Mouse (Mus musculus): ENCODE measurements around the gene Pax6. TPM values are rescaled to one million over a fixed set of nuclear protein-coding genes. Genes with fewer than 3 reads are reported as not detected.

Pax6 gene
- total and polyA plus RNA-seq, 2 experiments from 2014 or later = 68.7 to 136 TPM

- peaks cover 4% of the 10 kb centered on the region; the same call in 1 of the 2 replicates for H3K4me1 ChIP-seq (ENCODE audit: insufficient read depth, low read length)
- H3K4me2 ChIP-seq (ENCODE audit: low read depth, low read length) = peak overlapping the region; percentile 65
- DNase-seq (ENCODE audit: low spot score) (peak; percentile 70), ATAC-seq (peak; percentile 60)
- H3K4me3 ChIP-seq (ENCODE audit: low read length) = peak overlapping the region; percentile 60
- TF ChIP-seq CTCF (IDR thresholded peaks at IDR 0.05; ENCODE audit: low read depth) = no peak
- H3K27me3 ChIP-seq (ENCODE audit: insufficient read depth, low read length) = peaks cover 20% of the 10 kb centered on the region
- 5% methylated on average over 36 of the region's 36 CpGs for WGBS
- peak overlapping the region; percentile 84 for H3K9ac ChIP-seq (replicated peaks; ENCODE audit: low read length)
- no peaks in the 10 kb centered on the region for H3K9me3 ChIP-seq (ENCODE audit: low read length)
- no peaks in the 10 kb centered on the region for H3K36me3 ChIP-seq (ENCODE audit: insufficient read depth, low read length)
- peak overlapping the region; percentile 86 for H3K27ac ChIP-seq
Observed at GRCm38 (mm10) chr2:105674061-105674874, 5.6 kb downstream of the Pax6 start.

GRCm38 (mm10) chr2:105674875-105675729 is 6.4 kb downstream of the Pax6 start:
- peak overlapping the region; percentile 86 for H3K27ac ChIP-seq
- peaks cover 4% of the 10 kb centered on the region; the same call in 1 of the 2 replicates for H3K4me1 ChIP-seq (ENCODE audit: insufficient read depth, low read length)
- ATAC-seq = peak; percentile 78
- peak overlapping the region; percentile 65 for H3K4me2 ChIP-seq (ENCODE audit: low read depth, low read length)
- peak; percentile 91 for DNase-seq (ENCODE audit: low spot score)
- no peaks in the 10 kb centered on the region for H3K9me3 ChIP-seq (ENCODE audit: low read length)
- no peak for TF ChIP-seq CTCF (IDR thresholded peaks at IDR 0.05; ENCODE audit: low read depth)
- 1% methylated on average over 49 of the region's 49 CpGs for WGBS
- H3K27me3 ChIP-seq (ENCODE audit: insufficient read depth, low read length) = peaks cover 19% of the 10 kb centered on the region
- H3K36me3 ChIP-seq (ENCODE audit: insufficient read depth, low read length) = no peaks in the 10 kb centered on the region
- peak overlapping the region; percentile 60 for H3K4me3 ChIP-seq (ENCODE audit: low read length)
- H3K9ac ChIP-seq (replicated peaks; ENCODE audit: low read length) = peak overlapping the region; percentile 84

- DNase-seq (ENCODE audit: low spot score) (no peak), ATAC-seq (no peak)
- WGBS = under 1% methylated on average over 11 of the region's 11 CpGs
- H3K36me3 ChIP-seq (ENCODE audit: insufficient read depth, low read length) = no peaks in the 10 kb centered on the region
- H3K4me3 ChIP-seq (ENCODE audit: low read length) = peak overlapping the region; percentile 60
- H3K9ac ChIP-seq (replicated peaks; ENCODE audit: low read length) = peak overlapping the region; percentile 84
- H3K27me3 ChIP-seq (ENCODE audit: insufficient read depth, low read length) = peaks cover 20% of the 10 kb centered on the region
- H3K27ac ChIP-seq = peak overlapping the region; percentile 86
- TF ChIP-seq CTCF (IDR thresholded peaks at IDR 0.05; ENCODE audit: low read depth) = no peak
- peak overlapping the region; percentile 65 for H3K4me2 ChIP-seq (ENCODE audit: low read depth, low read length)
- peaks cover 4% of the 10 kb centered on the region; the same call in 1 of the 2 replicates for H3K4me1 ChIP-seq (ENCODE audit: insufficient read depth, low read length)
- H3K9me3 ChIP-seq (ENCODE audit: low read length) = no peaks in the 10 kb centered on the region
Observed at GRCm38 (mm10) chr2:105675730-105676079, 7.0 kb downstream of the Pax6 start.

- no peaks in the 10 kb centered on the region for H3K9me3 ChIP-seq (ENCODE audit: low read length)
- no peak for TF ChIP-seq CTCF (IDR thresholded peaks at IDR 0.05; ENCODE audit: low read depth)
- H3K4me2 ChIP-seq (ENCODE audit: low read depth, low read length) = peak overlapping the region; percentile 65
- peaks cover 4% of the 10 kb centered on the region; the same call in 1 of the 2 replicates for H3K4me1 ChIP-seq (ENCODE audit: insufficient read depth, low read length)
- 1% methylated on average over 77 of the region's 77 CpGs for WGBS
- peak overlapping the region; percentile 60 for H3K4me3 ChIP-seq (ENCODE audit: low read length)
- DNase-seq (ENCODE audit: low spot score) = no peak
- peaks cover 20% of the 10 kb centered on the region for H3K27me3 ChIP-seq (ENCODE audit: insufficient read depth, low read length)
- peak overlapping the region; percentile 84 for H3K9ac ChIP-seq (replicated peaks; ENCODE audit: low read length)
- no peaks in the 10 kb centered on the region for H3K36me3 ChIP-seq (ENCODE audit: insufficient read depth, low read length)
- H3K27ac ChIP-seq = peak overlapping the region; percentile 86
- ATAC-seq = no peak
Observed at GRCm38 (mm10) chr2:105676080-105676908, 7.6 kb downstream of the Pax6 start.

- no peak for ATAC-seq
- no peak for TF ChIP-seq CTCF (IDR thresholded peaks at IDR 0.05; ENCODE audit: low read depth)
- Histone ChIP-seq H3K9ac (replicated peaks; ENCODE audit: low read length) (peak overlapping the region; percentile 84), H3K27ac (peak overlapping the region; percentile 86), H3K4me3 (ENCODE audit: low read length) (peak overlapping the region; percentile 60), H3K4me1 (ENCODE audit: insufficient read depth, low read length) (peaks cover 4% of the 10 kb centered on the region; the same call in 1 of the 2 replicates), H3K9me3 (ENCODE audit: low read length) (no peaks in the 10 kb centered on the region), H3K36me3 (ENCODE audit: insufficient read depth, low read length) (no peaks in the 10 kb centered on the region), H3K4me2 (ENCODE audit: low read depth, low read length) (peak overlapping the region; percentile 65), H3K27me3 (ENCODE audit: insufficient read depth, low read length) (peaks cover 20% of the 10 kb centered on the region)
- WGBS = 1% methylated on average over 11 of the region's 11 CpGs
- DNase-seq (ENCODE audit: low spot score) = peak; percentile 12
Observed at GRCm38 (mm10) chr2:105676909-105677433, 8.3 kb downstream of the Pax6 start.

All from hindbrain, postnatal 0 days (tissue).